Mouse (Mus musculus) liver, embryonic 13.5 days (tissue): ENCODE measurements around the gene Cep152. TPM values are rescaled to one million over a fixed set of nuclear protein-coding genes. Genes with fewer than 3 reads are reported as not detected.

ENCODE experiments used
- ATAC-seq: fragments of 200-750 bp; cut with Nextera tagmentation; 2 replicates; pipeline ENCODE4 v1.8.0; 2017; ENCODE audit warnings: low read depth, mild to moderate bottlenecking, moderate number of reproducible peaks, moderate library complexity
- DNase-seq: peaks from one replicate; pipeline ENCODE4 v3.0.0; 2022
- H3K27ac ChIP-seq: fragments of 300-500 bp; sonication (generic); 2 replicates; pipeline ENCODE4 v1.5.1; 2015; ENCODE audit warnings: moderate library complexity, mild to moderate bottlenecking, inconsistent platforms
- H3K27me3 ChIP-seq: fragments of 300-500 bp; sonication (generic); 2 replicates; pipeline ENCODE4 v1.6.1; 2015; ENCODE audit warnings: mild to moderate bottlenecking, inconsistent platforms
- H3K36me3 ChIP-seq: fragments of 300-500 bp; sonication (generic); 2 replicates; pipeline ENCODE4 v1.6.1; 2015; ENCODE audit warnings: mild to moderate bottlenecking, inconsistent platforms
- H3K4me1 ChIP-seq: fragments of 300-500 bp; sonication (generic); replicated peaks from 2 replicates; pipeline ENCODE4 v1.6.1; 2015; ENCODE audit warnings: inconsistent platforms
- H3K4me2 ChIP-seq: fragments of 300-500 bp; sonication (generic); 2 replicates; pipeline ENCODE4 v1.6.1; 2015; ENCODE audit warnings: inconsistent platforms, mild to moderate bottlenecking, moderate library complexity
- H3K4me3 ChIP-seq: fragments of 300-500 bp; sonication (generic); replicated peaks from 2 replicates; pipeline ENCODE4 v1.5.1; 2015; ENCODE audit warnings: mild to moderate bottlenecking, inconsistent platforms
- H3K9ac ChIP-seq: fragments of 300-500 bp; sonication (generic); 2 replicates; pipeline ENCODE4 v1.6.1; 2015; ENCODE audit warnings: mild to moderate bottlenecking, inconsistent platforms
- H3K9me3 ChIP-seq: fragments of 300-500 bp; sonication (generic); replicated peaks from 2 replicates; pipeline ENCODE4 v1.6.1; 2016; ENCODE audit warnings: inconsistent platforms
- WGBS: fragments of 180-500 bp; shearing (Covaris S2); methylation state at CpG from one replicate; pipeline ENCODE4 v1.1.7; 2015; ENCODE audit not compliant: insufficient replicate concordance; 5-methylcytosine and 5-hydroxymethylcytosine counted together
- polyA plus RNA-seq: library from polyadenylated mRNA; unstranded; fragments of >200 nt; fragmentation: Nextera tagmentation; extraction: Ambion mirVana; gene quantifications from 2 replicates; pipeline ENCODE4 v1.2.1, GENCODE M21; 2015

Gene Cep152
- polyA plus RNA-seq, 1 experiment from 2014 or later: 4.1 TPM

DNA sequence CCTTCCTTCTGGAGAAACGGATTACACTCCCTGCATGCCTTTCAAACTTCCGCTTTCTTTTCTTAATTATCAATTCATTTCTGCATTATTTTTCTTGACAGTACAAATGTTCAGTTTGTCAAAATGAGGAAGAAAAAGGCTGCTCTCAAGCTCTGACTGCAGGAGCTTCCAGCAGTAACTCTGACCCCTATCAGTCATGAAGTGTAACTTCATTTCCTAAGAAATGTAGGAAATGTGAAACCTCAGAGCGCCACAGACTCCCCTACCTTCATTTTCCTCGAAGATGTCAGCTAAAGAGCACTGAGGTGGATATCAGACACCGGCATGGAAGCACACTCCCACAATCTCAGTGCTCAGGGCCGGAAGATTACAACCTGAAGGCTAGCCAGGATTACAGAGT lies 30.8 kb downstream of the Cep152 start:
- H3K9ac ChIP-seq: no peak overlapping the region
- no peaks in the 10 kb centered on the region for H3K9me3 ChIP-seq
- 75% methylated on average over 6 of the region's 6 CpGs for WGBS
- DNase-seq (no peak), ATAC-seq (no peak)
- H3K36me3 ChIP-seq: peaks cover 89% of the 10 kb centered on the region
- H3K4me1 ChIP-seq: no peaks in the 10 kb centered on the region
- no peak overlapping the region for H3K27ac ChIP-seq
- H3K4me3 ChIP-seq: no peak overlapping the region
- H3K27me3 ChIP-seq: no peaks in the 10 kb centered on the region
- no peak overlapping the region for H3K4me2 ChIP-seq

DNA sequence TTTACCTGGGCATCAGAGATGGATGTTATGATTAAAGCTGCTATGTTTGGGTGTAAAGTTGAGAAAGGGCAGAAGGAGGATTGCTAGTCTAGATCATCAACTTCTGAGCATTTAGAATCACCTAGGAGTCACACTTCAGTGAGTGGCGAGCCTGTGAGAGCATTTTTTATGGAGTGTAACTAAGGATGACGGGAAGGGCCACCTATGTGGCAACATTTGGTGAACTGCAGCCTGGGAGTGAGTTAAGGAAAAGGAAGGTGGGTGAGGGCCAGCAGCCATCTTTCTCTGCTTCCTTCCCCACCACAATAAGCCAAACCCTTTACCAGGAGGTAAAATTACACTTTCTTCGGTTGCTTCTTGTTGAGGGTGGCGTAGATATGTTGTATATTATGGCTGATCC lies 33.0 kb downstream of the Cep152 start:
- ATAC-seq: no peak
- Histone ChIP-seq H3K9me3 (no peaks in the 10 kb centered on the region), H3K27ac (no peak overlapping the region), H3K36me3 (peaks cover 93% of the 10 kb centered on the region), H3K27me3 (no peaks in the 10 kb centered on the region), H3K4me3 (no peak overlapping the region), H3K9ac (no peak overlapping the region), H3K4me2 (no peak overlapping the region), H3K4me1 (no peaks in the 10 kb centered on the region)
- no peak for DNase-seq
- 94% methylated on average over 4 of the region's 4 CpGs for WGBS

DNA sequence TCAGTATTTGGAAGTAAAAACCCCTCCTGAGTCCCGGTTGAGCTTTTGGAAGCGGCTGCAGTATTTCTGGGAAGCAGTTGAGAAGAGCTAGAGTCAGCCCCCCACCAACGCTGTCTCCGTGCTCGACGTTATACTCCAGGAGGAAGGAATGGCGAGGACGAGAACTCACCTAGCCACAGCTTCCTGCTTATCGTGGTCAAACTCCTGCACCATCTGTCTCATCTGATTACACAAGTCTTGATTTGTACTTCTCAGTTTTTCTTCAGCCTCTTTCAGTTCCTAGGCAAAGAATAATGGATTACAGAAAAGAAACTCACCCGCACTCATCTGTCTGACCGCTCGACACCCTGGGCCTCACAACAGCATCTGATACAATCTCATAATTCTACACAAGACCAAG lies 35.6 kb downstream of the Cep152 start:
- 51% methylated on average over 12 of the region's 12 CpGs for WGBS
- ATAC-seq (no peak), DNase-seq (no peak)
- H3K4me1 ChIP-seq: no peaks in the 10 kb centered on the region
- H3K9ac ChIP-seq: no peak overlapping the region
- no peak overlapping the region for H3K4me2 ChIP-seq
- peaks cover 93% of the 10 kb centered on the region for H3K36me3 ChIP-seq
- H3K9me3 ChIP-seq: no peaks in the 10 kb centered on the region
- no peaks in the 10 kb centered on the region for H3K27me3 ChIP-seq
- H3K27ac ChIP-seq: no peak overlapping the region
- H3K4me3 ChIP-seq: no peak overlapping the region

DNA sequence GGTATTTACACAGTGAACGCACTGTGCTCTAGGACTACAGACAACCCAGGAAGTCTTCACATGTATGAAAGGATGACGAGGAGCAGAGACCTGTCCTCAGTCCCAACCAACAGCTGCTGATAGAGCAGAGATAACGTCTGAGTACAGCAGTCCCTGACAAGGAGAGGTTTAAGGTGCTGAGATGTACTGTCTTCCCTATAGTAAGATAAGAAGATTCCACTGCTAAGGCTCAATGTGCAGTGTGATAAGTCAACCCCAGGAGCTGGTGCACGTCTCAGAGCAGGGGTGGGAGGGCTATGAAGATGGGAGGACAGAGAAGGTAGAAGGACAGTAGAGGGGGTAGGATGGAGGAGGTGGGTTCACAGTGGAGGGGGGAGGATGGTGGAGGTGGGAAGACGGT lies 43.8 kb downstream of the Cep152 start:
- Histone ChIP-seq H3K4me3 (no peak overlapping the region), H3K27ac (no peak overlapping the region), H3K4me2 (no peak overlapping the region), H3K9me3 (no peaks in the 10 kb centered on the region), H3K36me3 (peaks cover 88% of the 10 kb centered on the region), H3K27me3 (no peaks in the 10 kb centered on the region), H3K4me1 (no peaks in the 10 kb centered on the region), H3K9ac (no peak overlapping the region)
- whole genome bisulfite sequencing: 38% methylated on average over 5 of the region's 5 CpGs
- ATAC-seq: peak; percentile 69
- no peak for DNase-seq

DNA sequence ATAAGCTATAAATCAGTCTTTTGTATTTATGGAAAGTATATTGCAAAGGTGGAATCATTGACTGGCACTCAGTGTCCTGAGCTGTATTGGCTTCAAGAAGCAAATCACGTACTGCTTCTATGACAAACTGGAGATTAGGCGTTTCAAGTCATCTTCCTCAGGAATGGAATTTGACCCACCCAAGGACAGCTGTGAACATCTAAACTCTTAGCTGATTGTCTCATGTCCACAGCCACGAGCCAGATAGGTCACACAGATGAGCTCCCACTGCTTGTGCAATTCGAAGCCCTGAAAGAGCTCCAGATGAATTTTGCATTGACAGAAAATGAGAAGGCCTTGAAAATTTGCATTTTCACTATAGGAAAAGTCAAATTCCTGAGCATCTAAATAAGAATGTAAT lies 47.2 kb downstream of the Cep152 start:
- DNase-seq (no peak), ATAC-seq (no peak)
- H3K27me3 ChIP-seq: no peaks in the 10 kb centered on the region
- no peak overlapping the region for H3K4me2 ChIP-seq
- H3K27ac ChIP-seq: no peak overlapping the region
- no peak overlapping the region for H3K9ac ChIP-seq
- no peak overlapping the region for H3K4me3 ChIP-seq
- 75% methylated on average over 4 of the region's 4 CpGs for WGBS
- no peaks in the 10 kb centered on the region for H3K9me3 ChIP-seq
- H3K4me1 ChIP-seq: no peaks in the 10 kb centered on the region
- H3K36me3 ChIP-seq: peaks cover 90% of the 10 kb centered on the region

DNA sequence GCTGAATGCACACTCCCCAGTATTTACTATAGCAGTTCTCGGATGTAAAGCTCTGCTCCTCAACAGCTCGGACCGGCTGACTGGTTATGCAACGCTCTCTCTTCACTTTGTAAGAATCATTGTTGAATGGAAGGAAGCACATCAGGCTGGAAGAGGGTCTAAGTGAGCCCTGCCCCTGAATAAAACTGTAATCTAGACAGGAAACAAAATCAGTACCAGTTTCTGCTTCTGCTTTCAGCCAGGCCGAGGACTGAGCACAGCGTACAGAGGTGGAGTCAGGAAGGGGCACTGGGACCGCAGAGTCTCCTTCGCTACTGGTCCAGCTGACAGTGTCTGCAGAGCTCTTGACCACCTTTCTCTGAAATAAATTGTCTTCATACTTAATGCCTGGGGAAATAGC lies 48.4 kb downstream of the Cep152 start:
- Histone ChIP-seq H3K27ac (no peak overlapping the region), H3K9me3 (no peaks in the 10 kb centered on the region), H3K4me2 (no peak overlapping the region), H3K4me3 (no peak overlapping the region), H3K27me3 (no peaks in the 10 kb centered on the region), H3K9ac (no peak overlapping the region), H3K36me3 (peaks cover 92% of the 10 kb centered on the region), H3K4me1 (no peaks in the 10 kb centered on the region)
- ATAC-seq: no peak
- WGBS: 81% methylated on average over 8 of the region's 8 CpGs
- DNase-seq: no peak

DNA sequence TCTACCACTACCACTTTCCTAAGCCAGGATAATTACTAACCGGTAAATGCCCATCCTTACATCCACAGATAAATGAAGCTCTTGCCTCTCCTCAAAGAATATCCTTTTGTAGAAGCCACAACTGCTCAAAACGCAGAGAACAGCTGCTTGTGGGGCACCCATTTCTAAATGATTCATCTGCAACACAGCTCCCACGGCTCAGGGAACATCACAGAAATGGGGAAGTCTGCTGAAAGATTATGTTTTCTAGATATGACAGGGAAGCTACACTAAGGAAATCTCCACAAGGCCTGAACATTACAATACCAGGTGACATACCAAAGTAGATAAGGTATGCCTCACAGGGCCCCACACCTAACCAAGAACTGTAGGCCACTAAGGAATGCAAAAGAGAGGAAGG lies 49.1 kb downstream of the Cep152 start:
- Histone ChIP-seq H3K4me1 (no peaks in the 10 kb centered on the region), H3K27me3 (no peaks in the 10 kb centered on the region), H3K4me2 (no peak overlapping the region), H3K9ac (no peak overlapping the region), H3K4me3 (no peak overlapping the region), H3K27ac (no peak overlapping the region), H3K9me3 (no peaks in the 10 kb centered on the region), H3K36me3 (peaks cover 91% of the 10 kb centered on the region)
- WGBS: 70% methylated on average over 3 of the region's 3 CpGs
- DNase-seq (no peak), ATAC-seq (no peak)

DNA sequence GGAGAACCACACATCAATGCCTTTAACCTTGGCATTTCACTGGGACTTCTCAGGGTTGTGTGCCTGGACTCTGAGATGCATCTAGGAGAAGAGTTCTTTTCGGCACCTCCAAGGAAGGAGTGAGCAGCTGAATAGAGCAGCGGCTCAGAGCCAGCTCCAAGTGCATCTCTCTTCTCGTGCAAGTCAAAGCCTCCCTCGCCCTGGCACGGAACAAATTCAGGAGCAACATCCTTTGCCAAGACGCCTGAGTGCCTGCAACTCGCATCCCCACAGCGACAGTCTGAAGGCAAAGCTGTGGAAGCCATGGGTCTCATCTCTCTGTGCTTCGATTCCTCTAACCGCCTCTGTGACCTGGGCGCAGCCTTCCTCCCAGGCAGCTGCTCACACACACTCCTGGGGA lies 61.0 kb downstream of the Cep152 start:
- no peak for ATAC-seq
- Histone ChIP-seq H3K4me3 (no peak overlapping the region), H3K36me3 (peaks cover 55% of the 10 kb centered on the region), H3K27me3 (no peaks in the 10 kb centered on the region), H3K27ac (no peak overlapping the region), H3K4me1 (no peaks in the 10 kb centered on the region), H3K9me3 (no peaks in the 10 kb centered on the region), H3K4me2 (no peak overlapping the region), H3K9ac (no peak overlapping the region)
- WGBS: 86% methylated on average over 11 of the region's 11 CpGs
- DNase-seq: no peak

DNA sequence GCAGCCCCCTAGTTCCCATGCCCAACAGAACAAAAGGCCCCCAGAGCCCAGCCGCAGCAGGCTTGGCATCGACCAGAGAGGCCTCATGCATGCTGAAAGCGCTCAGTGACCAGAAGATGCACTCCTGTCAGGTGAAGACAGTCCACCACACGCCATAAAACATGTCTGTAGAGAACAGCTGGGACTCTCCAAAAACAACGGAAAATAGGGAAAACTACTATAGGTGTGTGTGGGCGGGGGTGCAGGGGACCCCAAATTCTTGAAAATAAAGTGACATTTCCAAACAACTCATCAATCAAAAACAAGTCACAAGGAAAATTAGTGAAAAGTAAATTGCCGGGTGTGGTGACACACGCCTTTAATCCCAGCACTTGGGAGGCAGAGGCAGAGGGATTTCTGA lies 62.5 kb downstream of the Cep152 start:
- WGBS: 83% methylated on average over 8 of the region's 8 CpGs
- Histone ChIP-seq H3K36me3 (peaks cover 41% of the 10 kb centered on the region), H3K4me1 (no peaks in the 10 kb centered on the region), H3K4me2 (no peak overlapping the region), H3K4me3 (no peak overlapping the region), H3K9ac (no peak overlapping the region), H3K9me3 (no peaks in the 10 kb centered on the region), H3K27me3 (no peaks in the 10 kb centered on the region), H3K27ac (no peak overlapping the region)
- DNase-seq (no peak), ATAC-seq (no peak)

DNA sequence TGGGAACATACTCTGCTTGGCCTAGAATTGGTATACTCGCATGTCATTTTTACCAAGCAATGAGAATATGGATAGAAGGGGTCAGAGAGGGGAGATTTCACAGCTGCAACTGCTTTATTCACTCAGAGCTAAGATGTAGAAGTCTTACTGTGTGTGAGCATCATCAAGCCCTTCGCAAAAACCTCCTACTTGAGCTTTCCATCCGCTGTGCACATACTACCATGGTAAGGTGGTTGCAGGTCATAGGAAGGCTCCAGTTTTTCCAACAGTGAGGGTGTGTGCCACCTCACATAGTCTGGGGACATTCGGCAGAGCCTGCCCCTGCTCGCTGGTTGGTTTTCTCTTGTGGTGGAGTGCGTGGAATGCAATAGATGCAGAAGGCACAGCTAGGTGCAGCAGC lies 64.9 kb downstream of the Cep152 start:
- Histone ChIP-seq H3K36me3 (peaks cover 20% of the 10 kb centered on the region), H3K4me1 (no peaks in the 10 kb centered on the region), H3K4me2 (no peak overlapping the region), H3K27ac (no peak overlapping the region), H3K27me3 (no peaks in the 10 kb centered on the region), H3K9ac (no peak overlapping the region), H3K4me3 (no peak overlapping the region), H3K9me3 (no peaks in the 10 kb centered on the region)
- 78% methylated on average over 6 of the region's 6 CpGs for WGBS
- no peak for DNase-seq
- ATAC-seq: no peak

DNA sequence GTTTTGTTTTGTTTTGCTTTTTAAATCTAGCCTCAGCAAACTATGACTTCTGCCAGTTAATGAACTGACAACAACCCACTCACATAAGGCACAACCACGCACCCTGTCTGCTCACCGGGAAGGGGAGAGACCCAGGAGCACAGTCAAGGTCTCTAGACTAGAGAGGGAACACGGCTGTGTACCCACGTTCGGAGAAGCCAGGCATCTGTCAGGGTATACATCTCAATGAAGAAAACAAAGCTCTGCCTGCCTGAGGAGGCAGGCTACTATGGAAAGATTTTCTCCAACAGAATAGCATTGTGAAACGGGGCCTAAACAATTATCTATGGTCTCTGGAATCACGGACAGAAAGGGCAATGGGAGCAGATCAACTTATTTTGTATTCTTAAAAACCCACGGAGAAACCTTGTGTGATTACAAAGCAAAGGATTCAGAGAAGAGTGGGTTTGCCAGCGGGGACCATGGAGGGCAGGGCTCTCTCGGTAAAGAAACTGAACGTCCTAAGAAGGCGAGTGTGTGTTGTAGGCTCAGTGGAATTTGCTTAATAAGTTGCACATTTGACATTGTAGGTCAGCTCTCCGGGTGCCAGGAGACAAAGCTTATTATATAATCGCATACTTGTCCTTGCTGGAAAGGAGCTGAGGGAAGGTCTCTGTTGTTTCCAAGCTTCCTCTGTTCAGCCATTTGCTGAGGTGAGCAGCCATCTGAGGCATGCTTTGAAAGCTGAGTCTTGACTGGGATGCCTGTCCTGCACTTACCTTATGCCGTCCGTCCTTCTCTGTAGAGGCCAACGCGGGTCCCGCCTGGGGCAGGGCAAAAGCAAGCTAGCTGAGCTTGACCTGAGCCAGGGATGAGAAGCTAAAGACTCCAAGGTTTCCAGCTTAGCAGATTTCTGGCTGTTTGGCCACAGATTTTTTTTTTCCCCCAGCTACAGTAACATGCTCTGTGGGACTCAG lies 66.0 kb downstream of the Cep152 start:
- ATAC-seq (no peak), DNase-seq (no peak)
- H3K27ac ChIP-seq: no peak overlapping the region
- 78% methylated on average over 19 of the region's 19 CpGs for WGBS
- H3K9ac ChIP-seq: no peak overlapping the region
- H3K4me2 ChIP-seq: no peak overlapping the region
- no peak overlapping the region for H3K4me3 ChIP-seq
- no peaks in the 10 kb centered on the region for H3K4me1 ChIP-seq
- H3K36me3 ChIP-seq: peaks cover 9% of the 10 kb centered on the region
- H3K27me3 ChIP-seq: no peaks in the 10 kb centered on the region
- H3K9me3 ChIP-seq: no peaks in the 10 kb centered on the region

DNA sequence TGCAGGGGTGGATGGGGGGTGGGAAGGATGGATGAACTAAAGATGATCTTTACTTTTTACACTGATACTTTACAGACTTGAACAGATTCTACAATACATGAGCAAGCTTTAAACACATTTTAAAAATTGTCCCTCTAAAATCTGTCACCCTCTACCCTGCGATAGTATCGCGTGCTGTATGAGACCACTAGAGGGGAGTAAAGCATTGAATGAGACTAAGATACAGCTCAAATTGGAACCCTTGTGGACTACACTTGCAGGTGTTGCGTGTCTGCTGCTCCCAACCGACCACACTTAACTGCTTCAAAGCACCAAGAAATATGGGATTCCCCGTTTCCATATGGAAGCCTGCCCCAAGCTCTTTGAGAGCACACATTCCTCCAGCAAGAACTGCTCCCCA lies 69.1 kb downstream of the Cep152 start:
- 61% methylated on average over 6 of the region's 6 CpGs for WGBS

More for the DNA sequence above, 69.1 kb downstream of the Cep152 start:
- H3K9ac ChIP-seq: no peak overlapping the region
- no peaks in the 10 kb centered on the region for H3K9me3 ChIP-seq
- no peaks in the 10 kb centered on the region for H3K4me1 ChIP-seq
- no peak overlapping the region for H3K27ac ChIP-seq
- DNase-seq: no peak
- H3K4me2 ChIP-seq: no peak overlapping the region
- no peaks in the 10 kb centered on the region for H3K27me3 ChIP-seq
- ATAC-seq: no peak
- H3K36me3 ChIP-seq: no peaks in the 10 kb centered on the region
- no peak overlapping the region for H3K4me3 ChIP-seq
